31 mouse cellular contexts compared by ENCODE assay signal in genomic region chr3:53847726-53848125, GRCm38 (mm10). TPM values are rescaled to one million over a fixed set of nuclear protein-coding genes. Genes with fewer than 3 reads are reported as not detected.
DNase-seq lines count a peak whose midpoint lies in the region; ATAC-seq and TF ChIP-seq lines count a peak whose summit lies in the region.
"Had no signal": no experiment of that assay in that cellular context is flagged by ENCODE, and none has a peak within 500 bp of the region (broad histone marks: within the 10 kb centered on the region; RNA-seq: fewer than 3 reads in every experiment).

No protein-coding gene starts in this region.

- no peaks in the 10 kb centered on the region for H3K36me3 ChIP-seq in hindbrain, postnatal 0 days (ENCODE audit: insufficient read depth, low read length)
- no peaks in the 10 kb centered on the region for H3K36me3 ChIP-seq in hindbrain, embryonic 10.5 days
- no peaks in the 10 kb centered on the region for H3K36me3 ChIP-seq in midbrain, postnatal 0 days (ENCODE audit: insufficient read depth, low read length)
- H3K36me3 ChIP-seq in midbrain, embryonic 16.5 days (ENCODE audit: control insufficient read depth, insufficient read depth, low read length), result no peaks in the 10 kb centered on the region
- H3K36me3 ChIP-seq: embryonic facial prominence, embryonic 12.5 days; forebrain, embryonic 12.5 days; forebrain, embryonic 15.5 days; hindbrain, embryonic 13.5 days had no signal

- H3K27ac ChIP-seq in cerebellum, adult 2 months (ENCODE audit: insufficient read depth, low read length), result no peak overlapping the region
- H3K27ac ChIP-seq in hindbrain, postnatal 0 days, result no peak overlapping the region
- no peak overlapping the region for H3K27ac ChIP-seq in hindbrain, embryonic 10.5 days
- H3K27ac ChIP-seq in midbrain, postnatal 0 days (ENCODE audit: low read depth, low read length), result no peak overlapping the region
- H3K27ac ChIP-seq in midbrain, embryonic 16.5 days (ENCODE audit: low read length), result no peak overlapping the region
- H3K27ac ChIP-seq: embryonic facial prominence, embryonic 12.5 days; forebrain, embryonic 12.5 days; forebrain, embryonic 15.5 days; hindbrain, embryonic 13.5 days had no signal

- no peaks in the 10 kb centered on the region for H3K27me3 ChIP-seq in cerebellum, adult 2 months (ENCODE audit: control insufficient read depth, insufficient read depth, low read length)
- H3K27me3 ChIP-seq in hindbrain, postnatal 0 days (ENCODE audit: insufficient read depth, low read length), result no peaks in the 10 kb centered on the region
- H3K27me3 ChIP-seq in hindbrain, embryonic 10.5 days (ENCODE audit: insufficient read depth, poor library complexity, severe bottlenecking), result no peaks in the 10 kb centered on the region
- no peaks in the 10 kb centered on the region for H3K27me3 ChIP-seq in midbrain, postnatal 0 days (ENCODE audit: insufficient read depth, low read length)
- H3K27me3 ChIP-seq in midbrain, embryonic 16.5 days (ENCODE audit: control insufficient read depth, insufficient read depth, low read depth, low read length), result no peaks in the 10 kb centered on the region
- H3K27me3 ChIP-seq: embryonic facial prominence, embryonic 12.5 days; forebrain, embryonic 12.5 days; forebrain, embryonic 15.5 days; hindbrain, embryonic 13.5 days had no signal

- no peaks in the 10 kb centered on the region for H3K9me3 ChIP-seq in hindbrain, postnatal 0 days (ENCODE audit: low read length)
- no peaks in the 10 kb centered on the region for H3K9me3 ChIP-seq in hindbrain, embryonic 10.5 days
- H3K9me3 ChIP-seq in midbrain, postnatal 0 days (ENCODE audit: low read length), result no peaks in the 10 kb centered on the region
- H3K9me3 ChIP-seq in midbrain, embryonic 16.5 days (replicated peaks; ENCODE audit: control insufficient read depth, low read length, poor library complexity, severe bottlenecking), result no peaks in the 10 kb centered on the region
- H3K9me3 ChIP-seq: embryonic facial prominence, embryonic 12.5 days; forebrain, embryonic 12.5 days; forebrain, embryonic 15.5 days; hindbrain, embryonic 13.5 days had no signal

- no peak for TF ChIP-seq POLR2A in cerebellum, adult 2 months (IDR thresholded peaks at IDR 0.05; ENCODE audit: borderline replicate concordance, insufficient read depth, low read length)

- no peak for DNase-seq in cerebellum, adult 2 months
- peak; percentile 68 for DNase-seq in hindbrain, postnatal 0 days (ENCODE audit: low spot score)
- no peak for DNase-seq in hindbrain, embryonic 10.5 days (ENCODE audit: low spot score)
- DNase-seq in midbrain, postnatal 0 days (ENCODE audit: low spot score), result peak; percentile 57
- peak; percentile 43 for DNase-seq in brain, adult 2 months (ENCODE audit: low read depth, low spot score)
- no peak for DNase-seq in kidney, adult 9 months
- DNase-seq: adrenal gland, adult 8-10 months; adrenal gland, postnatal 25 days; cerebellum, adult 11-12 months; cerebellum, adult 9-10 months; cerebellum, postnatal 14 days; gastrocnemius, postnatal 25 days had no signal

- ATAC-seq in cerebellum, adult (ENCODE audit: insufficient number of reproducible peaks, low FRiP score, low TSS enrichment), result 0 out of 2 replicates have a peak, but pooled peaks have one; percentile 26
- 0 out of 2 replicates have a peak, but pooled peaks have one; percentile 56 for ATAC-seq in hindbrain, postnatal 0 days
- ATAC-seq in midbrain, postnatal 0 days (ENCODE audit: low FRiP score), result no peak
- ATAC-seq in midbrain, embryonic 16.5 days, result no peak
- ATAC-seq: activated CD4-positive, CD25-positive, alpha-beta regulatory T cell, adult 4 months; forebrain, embryonic 15.5 days; hindbrain, embryonic 16.5 days; inflammation-experienced regulatory T-cells, adult 6 months had no signal

- H3K4me2 ChIP-seq in hindbrain, postnatal 0 days (ENCODE audit: low read depth, low read length), result no peak overlapping the region
- H3K4me2 ChIP-seq in midbrain, postnatal 0 days (ENCODE audit: low read depth, low read length, poor library complexity, severe bottlenecking), result no peak overlapping the region
- H3K4me2 ChIP-seq in midbrain, embryonic 16.5 days (ENCODE audit: low read length), result no peak overlapping the region
- H3K4me2 ChIP-seq: embryonic facial prominence, embryonic 12.5 days; forebrain, embryonic 12.5 days; forebrain, embryonic 15.5 days; heart, embryonic 11.5 days; hindbrain, embryonic 13.5 days had no signal

- 74% methylated on average over 4 of the region's 4 CpGs for WGBS in cerebellum, adult 2 months
- WGBS in hindbrain, postnatal 0 days, result 56% methylated on average over 4 of the region's 4 CpGs
- 72% methylated on average over 4 of the region's 4 CpGs for WGBS in hindbrain, embryonic 10.5 days
- WGBS in midbrain, postnatal 0 days, result 74% methylated on average over 4 of the region's 4 CpGs
- WGBS in midbrain, embryonic 16.5 days, result 61% methylated on average over 4 of the region's 4 CpGs

- no peak overlapping the region for H3K9ac ChIP-seq in hindbrain, postnatal 0 days (replicated peaks; ENCODE audit: low read length)
- no peak overlapping the region for H3K9ac ChIP-seq in midbrain, postnatal 0 days (replicated peaks; ENCODE audit: low read length, poor library complexity, severe bottlenecking)
- no peak overlapping the region for H3K9ac ChIP-seq in midbrain, embryonic 16.5 days (ENCODE audit: low read depth, low read length)
- H3K9ac ChIP-seq: embryonic facial prominence, embryonic 12.5 days; forebrain, embryonic 12.5 days; forebrain, embryonic 15.5 days; hindbrain, embryonic 13.5 days had no signal

- TF ChIP-seq CTCF in cerebellum, adult 2 months (IDR thresholded peaks at IDR 0.05; ENCODE audit: borderline replicate concordance, insufficient read depth, low read depth, low read length), result no peak
- TF ChIP-seq CTCF in hindbrain, postnatal 0 days (IDR thresholded peaks at IDR 0.05; ENCODE audit: low read depth), result no peak
- TF ChIP-seq CTCF in midbrain, postnatal 0 days (IDR thresholded peaks at IDR 0.05), result no peak

- no peak overlapping the region for H3K4me3 ChIP-seq in cerebellum, adult 2 months (replicated peaks; ENCODE audit: insufficient read depth, low read depth, low read length)
- H3K4me3 ChIP-seq in hindbrain, postnatal 0 days (ENCODE audit: low read length), result no peak overlapping the region
- H3K4me3 ChIP-seq in hindbrain, embryonic 10.5 days, result no peak overlapping the region
- no peak overlapping the region for H3K4me3 ChIP-seq in midbrain, postnatal 0 days (ENCODE audit: low read depth, low read length)
- H3K4me3 ChIP-seq in midbrain, embryonic 16.5 days (ENCODE audit: low read depth, low read length), result no peak overlapping the region
- H3K4me3 ChIP-seq: embryonic facial prominence, embryonic 12.5 days; erythroblast, embryonic 14.5 days; forebrain, embryonic 12.5 days; forebrain, embryonic 15.5 days; hindbrain, embryonic 13.5 days had no signal

- H3K4me1 ChIP-seq in cerebellum, adult 2 months (ENCODE audit: control insufficient read depth, insufficient read depth, low read length), result no peaks in the 10 kb centered on the region
- no peaks in the 10 kb centered on the region for H3K4me1 ChIP-seq in hindbrain, postnatal 0 days (ENCODE audit: insufficient read depth, low read length)
- no peaks in the 10 kb centered on the region for H3K4me1 ChIP-seq in hindbrain, embryonic 10.5 days (replicated peaks)
- no peaks in the 10 kb centered on the region for H3K4me1 ChIP-seq in midbrain, postnatal 0 days (ENCODE audit: insufficient read depth, low read length)
- H3K4me1 ChIP-seq in midbrain, embryonic 16.5 days (ENCODE audit: control insufficient read depth, insufficient read depth, low read length), result no peaks in the 10 kb centered on the region
- H3K4me1 ChIP-seq: embryonic facial prominence, embryonic 12.5 days; forebrain, embryonic 12.5 days; hindbrain, embryonic 13.5 days had no signal

RNA-seq across cellular contexts. Expression of gene Gm10985, which starts 2.8 kb away (rescaled TPM):
- polyA plus RNA-seq in cerebellum, adult 2 months (2012; rRNA removed), result not detected in 2 replicates
- total RNA-seq in hindbrain, postnatal 0 days (2014; rRNA removed), result not detected in 2 replicates
- polyA plus RNA-seq in hindbrain, postnatal 0 days (2015; fragmentation: Nextera tagmentation; extraction: Ambion mirVana), result not detected in 2 replicates
- not detected in 2 replicates for polyA plus RNA-seq in hindbrain, embryonic 10.5 days (2016; fragmentation: Nextera tagmentation; extraction: Ambion mirVana)
- total RNA-seq in midbrain, postnatal 0 days (2014; rRNA removed), result not detected in 2 replicates
- not detected in 2 replicates for polyA plus RNA-seq in midbrain, postnatal 0 days (2015; fragmentation: Nextera tagmentation; extraction: Ambion mirVana)
- polyA plus RNA-seq in midbrain, embryonic 16.5 days (2015; fragmentation: Nextera tagmentation; extraction: Ambion mirVana), result not detected in 2 replicates
- total RNA-seq: adrenal gland, adult 8-10 months; adrenal gland, postnatal 25 days; ES-E14; gastrocnemius, adult 8-10 months; gastrocnemius, postnatal 25 days; heart, adult 8-10 months; heart, postnatal 25 days; hematopoietic stem cell, adult 5-6 weeks had no signal
- polyA plus RNA-seq: activated CD4-positive, CD25-positive, alpha-beta regulatory T cell, adult 4 months; embryonic facial prominence, embryonic 12.5 days; erythroblast, embryonic 14.5 days; forebrain, embryonic 12.5 days; forebrain, embryonic 15.5 days; gonadal fat pad, adult 2 months; heart, embryonic 11.5 days; heart, embryonic 14.5 days; heart, postnatal 0 days; hindbrain, embryonic 13.5 days; hindbrain, embryonic 16.5 days; inflammation-experienced regulatory T-cells, adult 6 months had no signal

RNA-seq across cellular contexts. Expression of gene Ufm1, which starts 15.9 kb away (rescaled TPM):
- polyA plus RNA-seq in cerebellum, adult 2 months (2012; rRNA removed), result 44.4 and 50.2 TPM in 2 replicates
- 18.0 and 19.8 TPM in 2 replicates for total RNA-seq in hindbrain, postnatal 0 days (2014; rRNA removed)
- polyA plus RNA-seq in hindbrain, postnatal 0 days (2015; fragmentation: Nextera tagmentation; extraction: Ambion mirVana), result 86.6 and 89.0 TPM in 2 replicates
- 91.3 and 99.3 TPM in 2 replicates for polyA plus RNA-seq in hindbrain, embryonic 10.5 days (2016; fragmentation: Nextera tagmentation; extraction: Ambion mirVana)
- total RNA-seq in midbrain, postnatal 0 days (2014; rRNA removed), result 28.1 and 33.1 TPM in 2 replicates
- 73.7 and 83.4 TPM in 2 replicates for polyA plus RNA-seq in midbrain, postnatal 0 days (2015; fragmentation: Nextera tagmentation; extraction: Ambion mirVana)
- polyA plus RNA-seq in midbrain, embryonic 16.5 days (2015; fragmentation: Nextera tagmentation; extraction: Ambion mirVana), result 88.6 and 96.5 TPM in 2 replicates

Comparison
In these comparisons a context has a peak if more than half of its experiments do, and no peak if none do; other contexts are left out.
1. DNase-seq: peak in hindbrain, postnatal 0 days (single experiment), midbrain, postnatal 0 days (single experiment) and brain, adult 2 months (single experiment); none in cerebellum, adult 2 months (0 of 2), hindbrain, embryonic 10.5 days (single experiment) and kidney, adult 9 months (single experiment).
2. ATAC-seq: peak in cerebellum, adult (single experiment) and hindbrain, postnatal 0 days (single experiment); none in midbrain, postnatal 0 days (single experiment) and midbrain, embryonic 16.5 days (single experiment).